ENCODE assay signal across 16 mouse cellular contexts in the genomic region with DNA sequence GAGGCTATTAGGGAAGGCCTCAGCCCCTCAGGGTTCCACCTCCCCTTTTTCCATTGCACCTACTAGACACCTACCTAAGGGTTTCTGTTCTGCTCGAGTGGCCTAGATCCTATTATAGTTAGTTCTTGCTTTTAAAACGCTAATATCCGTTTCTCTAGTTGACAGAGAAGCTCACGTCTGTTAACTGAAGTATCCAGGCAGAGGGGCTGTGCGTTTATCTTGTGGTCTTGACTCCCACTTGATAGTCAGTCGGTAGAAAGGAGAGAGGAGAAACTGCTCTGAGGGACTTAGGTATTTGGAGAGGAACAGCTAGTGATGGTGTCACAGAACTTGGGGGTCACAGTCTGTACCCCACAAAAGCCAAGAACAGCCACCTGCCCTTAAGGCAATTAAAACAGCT. TPM values are rescaled to one million over a fixed set of nuclear protein-coding genes. Genes with fewer than 3 reads are reported as not detected.
DNase-seq lines count a peak whose midpoint lies in the region; ATAC-seq and TF ChIP-seq lines count a peak whose summit lies in the region.
"Had no signal": no experiment of that assay in that cellular context is flagged by ENCODE, and none has a peak within 500 bp of the region (broad histone marks: within the 10 kb centered on the region; RNA-seq: fewer than 3 reads in every experiment).

No protein-coding gene starts in this region.

- peak overlapping the region; percentile 20; the same call in 1 of the 2 replicates for H3K4me2 ChIP-seq in forebrain, embryonic 11.5 days (ENCODE audit: low read depth, low read length, severe bottlenecking)
- H3K4me2 ChIP-seq in forebrain, postnatal 0 days (ENCODE audit: low read depth): no peak overlapping the region
- H3K4me2 ChIP-seq in hindbrain, embryonic 13.5 days: no peak overlapping the region
- no peak overlapping the region for H3K4me2 ChIP-seq in liver, postnatal 0 days (ENCODE audit: low read depth, low read length)
- H3K4me2 ChIP-seq: intestine, embryonic 15.5 days had no signal

- no peak for TF ChIP-seq RAD21 in MEL (IDR thresholded peaks at IDR 0.05; ENCODE audit: low read depth, low read length)

- H3K9ac ChIP-seq in forebrain, embryonic 11.5 days (ENCODE audit: low read length): no peak overlapping the region
- H3K9ac ChIP-seq in forebrain, postnatal 0 days: no peak overlapping the region
- H3K9ac ChIP-seq in MEL (ENCODE audit: control insufficient read depth, low read depth, low read length, poor library complexity, severe bottlenecking): peak overlapping the region; percentile 51
- no peak overlapping the region for H3K9ac ChIP-seq in hindbrain, embryonic 13.5 days
- H3K9ac ChIP-seq in liver, postnatal 0 days (replicated peaks): peak overlapping the region; percentile 46; the same call in 1 of the 2 replicates
- H3K9ac ChIP-seq: intestine, embryonic 15.5 days had no signal

- no peak for ATAC-seq in forebrain, embryonic 11.5 days (replicated peaks; ENCODE audit: low FRiP score)
- no peak for ATAC-seq in forebrain, postnatal 0 days
- ATAC-seq in hindbrain, embryonic 13.5 days (ENCODE audit: low FRiP score): no peak
- no peak for ATAC-seq in liver, postnatal 0 days
- ATAC-seq: intestine, embryonic 15.5 days; Patski had no signal

- 36% methylated on average over 6 of the region's 6 CpGs for WGBS in forebrain, embryonic 11.5 days
- WGBS in forebrain, postnatal 0 days: 28% methylated on average over 6 of the region's 6 CpGs
- 24% methylated on average over 6 of the region's 6 CpGs for WGBS in hindbrain, embryonic 13.5 days
- 45% methylated on average over 6 of the region's 6 CpGs for WGBS in liver, postnatal 0 days (ENCODE audit: insufficient replicate concordance)

- H3K9me3 ChIP-seq in forebrain, embryonic 11.5 days (ENCODE audit: control insufficient read depth, low read length): no peaks in the 10 kb centered on the region
- H3K9me3 ChIP-seq in forebrain, postnatal 0 days (ENCODE audit: low read length): no peaks in the 10 kb centered on the region
- H3K9me3 ChIP-seq in MEL (replicated peaks; ENCODE audit: insufficient read depth, low read length): no peaks in the 10 kb centered on the region
- H3K9me3 ChIP-seq in hindbrain, embryonic 13.5 days: no peaks in the 10 kb centered on the region
- H3K9me3 ChIP-seq in liver, postnatal 0 days (ENCODE audit: low read length): no peaks in the 10 kb centered on the region
- H3K9me3 ChIP-seq: intestine, embryonic 15.5 days had no signal

- H3K27me3 ChIP-seq in forebrain, embryonic 11.5 days (ENCODE audit: control insufficient read depth, insufficient read depth, low read length): no peaks in the 10 kb centered on the region
- peaks cover 5% of the 10 kb centered on the region; the same call in 1 of the 2 replicates for H3K27me3 ChIP-seq in forebrain, postnatal 0 days (ENCODE audit: insufficient read depth, low read length)
- H3K27me3 ChIP-seq in MEL (ENCODE audit: control insufficient read depth in 1 of 2, insufficient read depth in 2 of 2, low read length in 2 of 2): no peaks in the 10 kb centered on the region
- peaks cover 3% of the 10 kb centered on the region; the same call in 1 of the 2 replicates for H3K27me3 ChIP-seq in hindbrain, embryonic 13.5 days
- no peaks in the 10 kb centered on the region for H3K27me3 ChIP-seq in liver, postnatal 0 days (ENCODE audit: insufficient read depth, low read length)
- H3K27me3 ChIP-seq: intestine, embryonic 15.5 days had no signal

- DNase-seq in forebrain, embryonic 11.5 days (ENCODE audit: low spot score): no peak
- DNase-seq in forebrain, postnatal 0 days: no peak
- peak; percentile 74 for DNase-seq in MEL (ENCODE audit: low read depth, low spot score)
- no peak for DNase-seq in liver, postnatal 0 days
- DNase-seq in gastrocnemius, adult 8-10 months (ENCODE audit: low spot score in 2 of 2): no peak
- no peak for DNase-seq in urinary bladder, adult 2 months (ENCODE audit: low spot score)
- DNase-seq in layer of hippocampus, postnatal 10 days (ENCODE audit: low spot score in 2 of 2): no peak
- DNase-seq: cerebellum, postnatal 14 days; heart, adult 11 months; layer of hippocampus, adult 9-11 months; lung, postnatal 36 days; right cerebral cortex, adult 18-20 months; thymus, postnatal 4 days had no signal

- peaks cover 20% of the 10 kb centered on the region for H3K79me2 ChIP-seq in MEL (ENCODE audit: control insufficient read depth, insufficient read depth, low read length, poor library complexity)

- no peak for TF ChIP-seq CTCF in forebrain, postnatal 0 days (IDR thresholded peaks at IDR 0.05; ENCODE audit: low read depth)
- TF ChIP-seq CTCF in MEL (IDR thresholded peaks at IDR 0.05 in 2 of 3, conservative IDR thresholded peaks at IDR 0.05 in 1 of 3; ENCODE audit: control insufficient read depth in 1 of 3, insufficient read depth in 1 of 3, low read depth in 2 of 3, low read length in 3 of 3, poor library complexity in 1 of 3, severe bottlenecking in 1 of 3): no peak
- TF ChIP-seq CTCF in liver, postnatal 0 days (IDR thresholded peaks at IDR 0.05; ENCODE audit: low read depth): no peak

- H3K27ac ChIP-seq in forebrain, embryonic 11.5 days (ENCODE audit: low read depth, low read length): peak overlapping the region; percentile 67
- no peak overlapping the region for H3K27ac ChIP-seq in forebrain, postnatal 0 days (ENCODE audit: low read depth, low read length)
- H3K27ac ChIP-seq in MEL (ENCODE audit: control insufficient read depth, low read depth, low read length): peak overlapping the region; percentile 57
- H3K27ac ChIP-seq in hindbrain, embryonic 13.5 days: peak overlapping the region; percentile 76
- no peak overlapping the region for H3K27ac ChIP-seq in liver, postnatal 0 days (ENCODE audit: low read depth)
- H3K27ac ChIP-seq: intestine, embryonic 15.5 days had no signal

- TF ChIP-seq POLR2A in MEL (IDR thresholded peaks at IDR 0.05; ENCODE audit: control insufficient read depth in 1 of 2, insufficient read depth in 1 of 2, low read depth in 1 of 2, low read length in 2 of 2, poor library complexity in 1 of 2): 0 out of 4 replicates have a peak, but pooled peaks of 1 of the 2 experiments have one; percentile 32

- peaks cover 20% of the 10 kb centered on the region for H3K4me1 ChIP-seq in forebrain, embryonic 11.5 days (replicated peaks; ENCODE audit: control insufficient read depth, insufficient read depth, low read length)
- no peaks in the 10 kb centered on the region; the same call in 1 of the 2 replicates for H3K4me1 ChIP-seq in forebrain, postnatal 0 days (ENCODE audit: insufficient read depth)
- peaks cover 35 to 36% of the 10 kb centered on the region in 2 experiments for H3K4me1 ChIP-seq in MEL (ENCODE audit: control insufficient read depth in 1 of 2, insufficient read depth in 2 of 2, low read length in 2 of 2)
- peaks cover 41% of the 10 kb centered on the region for H3K4me1 ChIP-seq in hindbrain, embryonic 13.5 days (replicated peaks)
- H3K4me1 ChIP-seq in liver, postnatal 0 days (ENCODE audit: insufficient read depth): peaks cover 8% of the 10 kb centered on the region; the same call in 1 of the 2 replicates

- H3K4me3 ChIP-seq in forebrain, embryonic 11.5 days (ENCODE audit: low read depth, low read length): no peak overlapping the region
- no peak overlapping the region for H3K4me3 ChIP-seq in forebrain, postnatal 0 days (ENCODE audit: low read depth, low read length)
- peak overlapping the region in 1 of 2 experiments; percentile 34; a peak in 2 of 4 replicates for H3K4me3 ChIP-seq in MEL (ENCODE audit: control insufficient read depth in 1 of 2, insufficient read depth in 1 of 2, low read depth in 2 of 2, low read length in 2 of 2)
- no peak overlapping the region for H3K4me3 ChIP-seq in hindbrain, embryonic 13.5 days
- H3K4me3 ChIP-seq in liver, postnatal 0 days (ENCODE audit: low read depth, low read length): no peak overlapping the region
- H3K4me3 ChIP-seq: intestine, embryonic 15.5 days had no signal

- peak; percentile 31 to 79; a peak in 3 of 4 replicates for TF ChIP-seq EP300 in MEL (IDR thresholded peaks at IDR 0.05; ENCODE audit: low read depth in 1 of 2, low read length in 2 of 2)
- no peak for TF ChIP-seq EP300 in liver, postnatal 0 days (IDR thresholded peaks at IDR 0.05; ENCODE audit: low read depth)

- no peaks in the 10 kb centered on the region for H3K36me3 ChIP-seq in forebrain, embryonic 11.5 days (ENCODE audit: control insufficient read depth, insufficient read depth, low read length)
- no peaks in the 10 kb centered on the region for H3K36me3 ChIP-seq in forebrain, postnatal 0 days (ENCODE audit: insufficient read depth)
- peaks cover 0 to 36% of the 10 kb centered on the region in 2 experiments; a peak in 2 of 4 replicates for H3K36me3 ChIP-seq in MEL (ENCODE audit: control insufficient read depth in 1 of 2, insufficient read depth in 2 of 2, low read length in 2 of 2)
- H3K36me3 ChIP-seq in hindbrain, embryonic 13.5 days: no peaks in the 10 kb centered on the region
- H3K36me3 ChIP-seq in liver, postnatal 0 days (replicated peaks; ENCODE audit: insufficient read depth, low read length): no peaks in the 10 kb centered on the region
- H3K36me3 ChIP-seq: intestine, embryonic 15.5 days had no signal

RNA-seq across cellular contexts. Expression of a gene that starts 3.3 kb away (rescaled TPM):
- polyA plus RNA-seq in forebrain, embryonic 11.5 days (2014; fragmentation: Nextera tagmentation; extraction: Ambion mirVana): 4.8 and 6.0 TPM in 2 replicates
- total RNA-seq in forebrain, postnatal 0 days (2014; rRNA removed): 6.8 and 9.8 TPM in 2 replicates
- polyA plus RNA-seq in forebrain, postnatal 0 days (2015; fragmentation: Nextera tagmentation; extraction: Ambion mirVana): 5.4 and 6.9 TPM in 2 replicates
- total RNA-seq in MEL (2012; rRNA removed): 29.6 and 34.0 TPM in 2 replicates
- polyA plus RNA-seq in MEL (2012; ENCODE audit: insufficient read depth in 1 of 2, insufficient read length in 2 of 2, low read depth in 1 of 2, low replicate concordance in 2 of 2, missing spikeins in 1 of 2): 10 to 100 TPM in 1 of 2 experiments, not detected in 1; 41.6 TPM
- polyA plus RNA-seq in hindbrain, embryonic 13.5 days (2015; fragmentation: Nextera tagmentation; extraction: Ambion mirVana): 4.1 and 6.3 TPM in 2 replicates
- polyA plus RNA-seq in liver, postnatal 0 days (2015; fragmentation: Nextera tagmentation; extraction: Ambion mirVana): 18.8 and 19.0 TPM in 2 replicates
- total RNA-seq in gastrocnemius, adult 8-10 months (2022): 1 to 10 TPM; 2.9 to 5.7 (median 4.0) TPM
- polyA plus RNA-seq in urinary bladder, adult 2 months (2012; rRNA removed): 1.2 and 2.4 TPM in 2 replicates
- 10 to 100 TPM; 11.4 to 14.9 TPM for total RNA-seq in layer of hippocampus, postnatal 10 days (2021)

RNA-seq across cellular contexts. Expression of a gene that starts 3.5 kb away (rescaled TPM):
- 2.7 and 3.2 TPM in 2 replicates for polyA plus RNA-seq in forebrain, embryonic 11.5 days (2014; fragmentation: Nextera tagmentation; extraction: Ambion mirVana)
- 5.3 and 6.5 TPM in 2 replicates for total RNA-seq in forebrain, postnatal 0 days (2014; rRNA removed)
- 6.9 and 7.8 TPM in 2 replicates for polyA plus RNA-seq in forebrain, postnatal 0 days (2015; fragmentation: Nextera tagmentation; extraction: Ambion mirVana)
- total RNA-seq in MEL (2012; rRNA removed): 3.7 and 3.9 TPM in 2 replicates
- 1 to 10 TPM in 1 of 2 experiments, not detected in 1; 5.2 TPM for polyA plus RNA-seq in MEL (2012; ENCODE audit: insufficient read depth in 1 of 2, insufficient read length in 2 of 2, low read depth in 1 of 2, low replicate concordance in 2 of 2, missing spikeins in 1 of 2)
- polyA plus RNA-seq in hindbrain, embryonic 13.5 days (2015; fragmentation: Nextera tagmentation; extraction: Ambion mirVana): 5.0 and 8.9 TPM in 2 replicates
- 11.8 and 13.1 TPM in 2 replicates for polyA plus RNA-seq in liver, postnatal 0 days (2015; fragmentation: Nextera tagmentation; extraction: Ambion mirVana)
- 1 to 10 TPM; 1.1 to 1.8 (median 1.2) TPM for total RNA-seq in gastrocnemius, adult 8-10 months (2022)
- polyA plus RNA-seq in urinary bladder, adult 2 months (2012; rRNA removed): 6.7 and 7.0 TPM in 2 replicates
- total RNA-seq in layer of hippocampus, postnatal 10 days (2021): 1 to 10 TPM; 6.6 to 9.1 TPM

RNA-seq across cellular contexts. Expression of a gene that starts 50.9 kb away (rescaled TPM):
- 46.6 and 48.2 TPM in 2 replicates for polyA plus RNA-seq in forebrain, embryonic 11.5 days (2014; fragmentation: Nextera tagmentation; extraction: Ambion mirVana)
- 200 and 213 TPM in 2 replicates for total RNA-seq in forebrain, postnatal 0 days (2014; rRNA removed)
- 45.5 and 46.2 TPM in 2 replicates for polyA plus RNA-seq in forebrain, postnatal 0 days (2015; fragmentation: Nextera tagmentation; extraction: Ambion mirVana)
- total RNA-seq in MEL (2012; rRNA removed): 40.2 and 41.6 TPM in 2 replicates
- 1,000 to 10,000 TPM in 1 of 2 experiments, 10 to 100 TPM in 1; 47.1 to 1,743 TPM for polyA plus RNA-seq in MEL (2012; ENCODE audit: insufficient read depth in 1 of 2, insufficient read length in 2 of 2, low read depth in 1 of 2, low replicate concordance in 2 of 2, missing spikeins in 1 of 2)
- 54.8 and 57.0 TPM in 2 replicates for polyA plus RNA-seq in hindbrain, embryonic 13.5 days (2015; fragmentation: Nextera tagmentation; extraction: Ambion mirVana)
- 9.4 and 11.0 TPM in 2 replicates for polyA plus RNA-seq in liver, postnatal 0 days (2015; fragmentation: Nextera tagmentation; extraction: Ambion mirVana)
- total RNA-seq in gastrocnemius, adult 8-10 months (2022): 10 to 100 TPM; 64.3 to 84.3 (median 72.6) TPM
- polyA plus RNA-seq in urinary bladder, adult 2 months (2012; rRNA removed): 46.3 and 47.4 TPM in 2 replicates
- 100 to 1,000 TPM; 104 to 111 TPM for total RNA-seq in layer of hippocampus, postnatal 10 days (2021)

Comparison
In these comparisons a context has a peak if more than half of its experiments do, and no peak if none do; other contexts are left out.
1. H3K27ac ChIP-seq: peak in forebrain, embryonic 11.5 days (single experiment), MEL (single experiment) and hindbrain, embryonic 13.5 days (single experiment); none in forebrain, postnatal 0 days (single experiment) and liver, postnatal 0 days (single experiment).
2. H3K9ac ChIP-seq: peak in MEL (single experiment) and liver, postnatal 0 days (single experiment); none in forebrain, embryonic 11.5 days (single experiment), forebrain, postnatal 0 days (single experiment) and hindbrain, embryonic 13.5 days (single experiment).